Mouse (Mus musculus) adrenal gland, adult 18-20 months (tissue): Measurements from ENCODE around the gene Timd4. TPM values are rescaled to one million over a fixed set of nuclear protein-coding genes. Genes with fewer than 3 reads are reported as not detected.

Experiments used
- DNase-seq, 2 experiments: peaks; one replicate each; pipeline ENCODE4 v3.0.0; 2021 to 2022; ENCODE audit warnings: low spot score in 2 of 2
- long read RNA-seq, 2 experiments: library from polyadenylated mRNA; stranded (forward); transcript quantifications; one replicate each; pipeline ENCODE4 v2.0.0; 2021
- total RNA-seq, 2 experiments: library from RNA; stranded (reverse); gene quantifications; 1 replicate in 1 of 2; 2 replicates in 1 of 2; pipeline ENCODE4 v1.2.3; 2021

The Timd4 gene
- total RNA-seq, result 1 to 10 TPM in 1 of 2 experiments, under 1 TPM in 1; 0.60 to 1.5 TPM
- long read RNA-seq, experiment 1, result 0 reads
- long read RNA-seq, experiment 2, result 0 reads

DNA sequence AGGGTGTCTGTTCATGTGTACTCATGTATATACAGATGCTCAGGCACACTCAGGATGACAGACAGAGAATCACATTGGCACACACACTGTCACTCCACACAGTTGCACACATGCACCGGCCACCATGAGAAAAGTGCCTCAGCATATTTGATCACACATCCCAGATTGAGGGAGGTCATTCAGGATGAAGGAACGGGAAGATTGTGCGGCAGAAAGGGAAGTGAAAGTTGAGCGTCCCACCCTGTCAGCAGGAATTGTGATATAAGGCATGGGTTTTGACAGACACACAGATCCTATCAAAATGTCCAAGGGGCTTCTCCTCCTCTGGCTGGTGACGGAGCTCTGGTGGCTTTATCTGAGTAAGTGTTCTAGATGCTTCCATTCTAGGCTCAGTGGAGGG lies at the start of gene Timd4:
Timd4 (plus strand) TSS at position 290 of the 400 bp plus-strand sequence.
- DNase-seq, result no peak

DNA sequence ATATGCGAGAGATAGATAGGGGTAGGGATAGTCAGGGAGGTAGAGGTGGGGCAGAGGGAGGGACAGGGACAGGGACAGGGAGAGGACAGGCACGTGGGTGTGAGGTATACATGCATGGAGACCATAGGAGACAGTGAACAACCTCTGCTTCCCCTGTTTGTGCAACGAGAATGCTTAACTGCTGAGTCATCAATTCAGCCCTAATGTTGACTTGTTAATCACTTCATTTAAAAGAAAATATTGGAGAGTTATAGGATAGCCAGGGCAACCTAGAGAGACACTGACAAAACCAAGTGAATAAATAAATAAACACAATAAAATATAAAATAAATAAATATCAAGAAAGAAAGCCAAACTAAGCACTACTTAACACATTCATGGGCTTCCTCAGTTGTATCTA lies 33.7 kb upstream of the Timd4 start:
- DNase-seq, result no peak

DNA sequence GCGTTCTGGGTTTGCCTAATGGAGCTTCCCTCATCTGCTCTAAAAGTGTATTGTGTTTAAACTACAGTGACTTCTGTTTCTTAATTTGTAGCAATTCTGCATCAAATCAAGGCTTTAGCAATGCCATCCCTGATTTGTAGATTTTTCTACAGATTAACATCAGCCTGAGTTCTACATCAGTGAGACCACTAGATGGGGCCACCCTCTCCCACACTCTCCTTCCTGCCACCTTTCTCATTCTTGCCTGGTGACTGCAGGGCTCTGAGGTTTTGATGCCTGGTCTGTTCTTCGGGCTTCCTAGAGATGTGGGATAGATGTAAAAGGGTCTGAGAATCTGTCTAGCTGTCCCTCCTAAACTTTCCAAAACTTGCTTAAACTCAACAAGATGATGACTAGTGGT lies 30.8 kb upstream of the Timd4 start:
- no peak for DNase-seq

DNA sequence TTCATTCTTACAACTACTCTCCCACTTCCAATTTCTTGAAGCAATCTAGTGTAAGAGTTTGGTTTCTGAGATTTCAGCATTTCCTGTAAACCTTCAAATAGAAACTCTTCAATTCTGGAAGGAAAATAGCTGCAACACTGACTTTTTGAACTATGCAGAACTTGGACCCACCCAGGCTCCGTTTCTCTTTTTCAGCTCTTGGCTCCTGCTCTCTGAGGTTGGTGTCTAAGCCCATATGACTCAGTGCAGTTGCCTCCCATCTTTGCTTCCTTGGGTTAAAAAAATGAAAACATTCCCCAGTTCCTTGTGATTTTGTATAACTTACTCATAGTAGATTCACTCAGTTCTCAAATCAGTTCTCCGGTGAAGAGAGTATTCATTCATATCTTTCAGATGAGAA lies 6.2 kb upstream of the Timd4 start:
- no peak for DNase-seq

DNA sequence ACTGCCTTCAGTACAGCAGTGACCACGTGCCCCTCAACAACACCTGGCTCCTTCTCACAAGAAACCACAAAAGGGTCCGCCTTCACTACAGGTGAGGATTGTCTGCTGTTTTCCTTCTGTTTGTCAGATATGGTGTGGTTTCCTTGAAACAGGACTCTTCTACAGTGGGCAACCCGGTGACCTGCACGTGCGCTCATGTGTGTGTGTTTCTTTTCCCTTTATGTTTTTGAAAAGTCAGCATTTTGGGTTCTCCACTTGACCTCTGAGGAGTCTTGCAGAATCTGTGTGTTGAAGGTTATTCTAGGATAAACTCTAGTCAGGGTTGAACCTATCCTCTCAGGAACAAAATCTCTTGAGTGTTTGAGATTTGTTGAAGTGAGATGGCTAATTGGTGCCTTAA lies 7.1 kb downstream of the Timd4 start:
- no peak for DNase-seq

DNA sequence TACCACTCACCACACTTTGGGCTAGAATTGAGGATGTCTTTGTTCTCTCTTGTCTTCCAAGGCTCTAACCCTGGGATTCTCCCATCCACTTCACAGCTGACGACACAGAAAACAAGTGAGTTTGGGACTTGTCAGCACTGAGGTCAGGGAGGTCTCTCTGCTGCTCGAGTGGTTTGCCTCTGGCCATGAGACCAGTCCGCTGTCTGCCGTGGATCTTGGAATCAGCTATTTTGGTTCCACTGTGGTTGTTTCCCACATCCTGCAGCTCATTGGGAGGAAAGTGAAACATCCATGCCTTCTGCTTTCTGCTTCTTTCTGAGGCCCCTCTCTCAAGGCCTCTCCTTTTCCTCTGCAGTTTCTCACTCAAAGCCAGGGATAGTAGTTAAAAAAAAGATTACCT lies 9.3 kb downstream of the Timd4 start:
- no peak for DNase-seq

DNA sequence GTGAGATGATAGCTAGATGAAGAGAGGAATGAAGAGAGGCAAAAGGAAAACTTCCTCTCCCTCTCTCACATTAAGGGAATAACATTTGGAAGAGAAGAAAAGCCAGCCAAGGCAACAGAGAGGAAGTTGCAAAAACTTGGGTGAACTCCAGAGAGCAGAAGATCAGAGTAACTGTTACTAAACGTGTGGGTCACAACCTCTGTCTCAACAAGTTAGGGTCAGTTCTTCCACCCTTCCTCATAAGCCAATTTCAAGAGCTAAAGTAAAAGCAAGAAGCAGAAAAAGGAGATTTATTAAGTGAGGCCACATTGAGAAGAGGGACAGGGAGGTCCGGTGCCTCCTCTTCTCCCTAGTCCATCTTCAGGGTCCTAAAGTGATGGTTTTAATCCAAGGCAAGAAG lies 19.7 kb downstream of the Timd4 start:
- no peak for DNase-seq

DNA sequence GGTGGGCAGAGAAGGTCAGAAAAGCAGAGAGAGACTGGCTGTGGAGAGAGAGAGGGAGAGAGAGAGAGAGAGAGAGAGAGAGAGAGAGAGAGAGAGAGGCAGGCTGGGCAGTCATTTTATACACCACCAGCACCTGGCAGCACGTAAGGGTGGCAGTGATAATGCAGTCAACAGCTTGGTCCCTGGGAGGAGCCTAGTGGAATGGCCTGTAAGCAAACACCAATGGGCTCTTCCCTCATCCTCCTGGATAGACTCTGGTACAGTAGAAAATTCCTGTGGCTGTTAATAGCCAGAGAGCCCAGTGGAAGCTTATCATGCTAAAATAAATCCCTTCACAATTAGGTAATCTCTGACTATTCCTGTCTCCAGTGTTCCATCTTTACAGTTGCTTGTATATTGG lies 24.5 kb downstream of the Timd4 start:
- no peak for DNase-seq

DNA sequence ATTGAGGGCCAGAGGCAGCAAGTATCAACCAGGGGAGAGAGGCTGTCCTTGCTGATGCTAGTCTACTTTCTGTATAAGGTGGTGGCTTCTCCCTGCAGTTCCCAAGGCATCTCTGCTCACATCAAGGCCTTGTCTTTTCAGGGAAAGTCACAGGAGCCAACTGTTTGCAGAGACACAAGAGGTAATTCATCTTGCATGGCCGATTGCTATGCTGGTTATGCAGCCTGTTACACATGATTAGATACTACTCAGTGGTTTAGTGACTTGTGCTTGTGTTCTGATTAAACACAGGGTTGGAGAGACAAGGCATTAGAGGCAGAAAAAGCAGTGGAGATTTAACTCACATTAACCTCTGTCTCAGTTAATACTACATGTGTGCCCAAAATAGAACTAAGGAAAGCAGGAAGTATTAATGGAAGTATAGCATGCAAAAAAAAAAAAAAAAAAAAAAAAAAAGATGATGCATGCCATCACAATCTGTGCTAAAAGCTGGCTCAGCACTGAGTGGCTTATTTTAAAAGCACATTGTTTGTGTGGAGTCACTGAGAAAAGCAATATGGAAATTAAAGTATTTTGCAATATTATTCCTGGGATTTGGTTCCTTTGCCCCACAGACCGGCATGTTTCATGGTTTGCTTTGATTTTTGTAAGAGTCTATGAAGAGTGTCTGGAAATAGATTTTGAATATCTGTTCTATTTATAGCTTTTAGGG lies 31.6 kb downstream of the Timd4 start:
- no peak for DNase-seq

DNA sequence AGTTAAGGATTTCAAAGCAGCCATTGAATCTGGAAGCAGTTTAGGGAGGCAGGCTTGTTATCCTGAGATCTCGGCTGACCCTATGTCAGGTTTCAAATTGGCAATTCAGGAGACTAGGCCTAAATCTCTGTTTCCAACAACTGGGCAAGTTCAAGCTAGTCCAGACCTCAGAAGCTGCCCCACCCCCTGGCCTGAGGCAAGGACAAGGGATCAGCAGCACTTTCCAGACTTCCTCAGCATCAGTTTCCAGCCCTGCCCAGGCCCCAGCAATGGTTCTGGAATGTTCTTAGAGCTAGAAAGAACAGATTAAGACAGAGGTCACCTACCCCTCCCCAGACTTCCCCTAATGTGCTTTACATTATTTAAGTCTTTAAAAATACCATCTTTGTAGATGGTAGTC lies 36.1 kb downstream of the Timd4 start:
- no peak for DNase-seq

DNA sequence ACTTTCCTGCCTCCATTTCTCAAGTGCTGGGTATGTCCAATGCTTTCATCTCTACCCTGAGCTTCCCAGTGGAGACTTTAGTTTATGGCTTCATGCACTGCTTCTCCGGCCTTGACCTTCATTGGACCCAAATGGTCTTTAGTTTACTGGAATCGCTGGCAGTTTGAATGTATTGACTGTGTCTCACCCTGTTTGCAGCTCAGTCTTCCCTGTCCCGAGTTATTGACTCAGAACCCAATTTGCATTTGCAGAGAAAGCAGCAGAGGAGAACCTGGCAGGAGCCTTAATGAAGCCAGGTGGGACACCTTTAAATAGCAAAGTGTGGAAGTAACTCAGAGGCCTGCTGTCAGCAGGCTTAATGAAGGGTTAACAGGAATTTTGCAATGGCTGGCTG lies 37.2 kb downstream of the Timd4 start:
- no peak for DNase-seq

DNA sequence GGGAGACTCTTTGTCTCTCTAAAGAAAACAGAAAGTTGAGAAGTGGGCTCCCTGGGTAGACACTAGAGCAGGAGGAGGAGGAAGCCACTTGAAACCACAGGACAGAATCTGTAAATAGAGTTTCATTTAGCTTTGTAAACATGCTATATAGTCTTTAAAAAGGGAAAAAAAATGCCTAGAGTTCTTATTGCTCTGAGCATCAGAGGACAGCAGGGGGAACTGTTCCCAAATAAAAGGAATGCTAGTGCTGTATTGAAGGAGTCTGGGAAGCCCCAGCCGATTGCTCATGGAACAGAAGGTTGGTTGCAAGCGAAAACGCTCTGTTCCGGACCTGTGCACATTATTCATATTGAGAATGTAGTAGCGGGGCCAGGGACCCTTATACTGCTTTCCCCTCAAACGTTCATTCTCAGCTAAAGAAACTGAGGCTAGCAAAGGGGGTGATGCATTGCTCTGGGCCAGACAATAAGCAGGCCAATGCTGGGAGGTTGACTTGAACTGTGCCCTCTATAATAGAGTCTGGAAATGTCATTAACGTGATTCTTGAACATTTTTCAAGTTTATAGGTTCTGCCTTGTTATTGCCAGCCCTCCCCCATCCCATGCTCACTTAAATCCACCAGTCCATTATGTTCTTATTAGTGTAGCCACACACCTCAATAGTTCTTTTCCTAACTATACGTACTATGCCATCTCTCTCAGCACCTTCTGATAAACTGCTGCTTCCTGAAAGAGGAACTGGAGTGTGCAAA lies 37.8 kb downstream of the Timd4 start:
- DNase-seq, result no peak

DNA sequence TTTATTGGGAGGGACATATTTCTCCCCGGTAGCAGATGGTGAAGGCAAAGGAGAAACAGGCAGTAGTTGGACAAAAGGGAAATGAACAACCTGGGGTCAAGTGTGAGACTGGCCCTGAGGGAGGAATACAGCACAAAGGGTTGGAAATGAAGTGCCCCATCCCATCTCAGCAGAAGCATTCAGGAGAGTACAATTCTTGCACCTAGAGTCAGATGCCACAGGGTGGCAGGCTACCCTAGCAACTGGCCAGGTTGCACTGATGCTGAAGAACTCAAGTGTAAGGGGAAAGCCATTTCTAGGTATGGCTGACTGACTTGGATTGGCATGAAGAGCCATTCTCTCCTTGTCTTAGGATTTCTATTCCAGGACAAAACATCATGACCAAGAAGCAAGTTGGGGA lies 54.2 kb downstream of the Timd4 start:
- DNase-seq, result no peak

DNA sequence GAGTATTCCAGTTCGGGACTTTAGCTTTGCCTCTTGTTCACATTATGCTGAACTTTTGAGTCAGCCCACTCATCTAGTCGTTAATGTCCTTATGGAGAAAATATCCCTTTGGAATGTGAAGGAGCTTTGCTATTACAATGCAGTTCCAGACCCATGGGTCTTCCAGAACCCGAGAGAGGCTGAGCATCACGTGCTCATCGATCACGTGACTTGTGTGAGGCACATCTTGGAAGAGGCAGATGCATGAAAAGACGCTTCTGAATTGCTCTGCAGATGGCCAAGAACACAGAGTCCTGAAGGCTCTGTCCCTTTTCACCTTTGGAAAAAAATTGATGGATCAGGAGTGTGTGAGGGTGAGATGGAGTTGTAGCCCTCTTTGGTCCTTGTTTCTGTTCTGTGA lies 58.0 kb downstream of the Timd4 start:
- DNase-seq, result no peak

DNA sequence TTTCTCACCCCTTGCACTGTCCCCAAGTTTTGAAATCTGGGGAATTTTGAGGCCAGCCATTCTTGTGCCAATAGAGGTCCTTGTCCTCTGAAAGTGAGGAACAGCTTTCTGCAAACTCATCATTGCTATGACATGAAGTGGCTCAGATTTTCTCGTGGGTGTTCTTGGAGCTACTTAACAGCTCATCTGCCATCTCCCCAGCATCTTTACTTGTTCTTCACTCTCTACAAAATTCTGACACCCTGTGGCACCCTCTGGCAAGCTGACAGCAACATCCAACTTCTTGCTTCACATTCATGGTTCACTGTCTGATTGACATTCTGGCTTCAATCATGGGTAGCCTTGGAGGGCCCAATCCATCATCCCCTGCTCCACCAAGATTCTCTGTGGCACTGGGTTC lies 65.2 kb downstream of the Timd4 start:
- no peak for DNase-seq

DNA sequence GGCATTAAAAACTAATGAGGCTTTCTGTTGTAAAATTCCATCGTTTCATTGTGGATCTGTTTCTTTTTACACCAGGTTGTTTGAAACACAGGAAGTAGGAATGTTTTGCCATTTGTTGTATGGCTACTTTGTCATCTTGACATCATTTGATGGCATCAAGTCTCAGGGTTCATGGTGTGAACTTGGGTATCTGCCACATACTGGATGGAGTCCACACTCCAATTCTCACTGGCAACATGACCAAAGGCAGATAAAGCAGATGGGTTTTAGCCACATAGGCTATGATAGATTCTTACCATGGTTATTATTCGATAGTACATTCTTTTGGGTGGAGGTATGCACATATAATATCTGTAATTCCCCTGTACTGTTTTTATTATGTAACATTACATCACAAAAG lies 71.9 kb downstream of the Timd4 start:
- DNase-seq, result no peak

DNA sequence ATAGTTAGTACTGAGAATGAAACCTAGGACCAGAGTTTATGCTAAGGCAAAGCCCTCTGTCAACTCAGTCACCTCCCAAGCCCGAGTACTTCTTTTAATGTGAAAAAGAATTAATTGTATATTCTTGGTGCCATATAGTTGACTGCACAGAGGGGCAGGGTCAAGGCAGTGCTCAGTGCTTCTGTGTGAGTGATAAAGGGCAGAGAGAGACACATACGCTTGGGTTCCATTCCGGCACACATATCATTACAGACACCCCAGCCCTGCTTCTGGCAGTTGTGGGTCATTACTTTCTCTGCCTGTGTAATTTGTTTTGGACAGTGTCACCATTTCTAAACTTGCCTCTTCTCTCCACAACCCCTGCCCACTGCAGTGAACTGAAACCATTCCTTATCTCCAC lies 78.5 kb downstream of the Timd4 start:
- no peak for DNase-seq

Other genes with a start within 250 kb of the Timd4 start
- gene BC053393, start 239.3 kb upstream of the Timd4 start, total RNA-seq, result not detected
- not detected for gene Dppa1, start 181.5 kb upstream of the Timd4 start, total RNA-seq
- not detected for gene Timd2, start 103.7 kb upstream of the Timd4 start, total RNA-seq
- not detected for gene Havcr1, start 75.7 kb upstream of the Timd4 start, total RNA-seq